Mouse (Mus musculus) MN1 (cell line): ENCODE measurements at regions not wholly inside any gene's neighbourhood (a gene's known extent, or its start where the extent isn't known, plus 50 kb on each side); places are given as distances from the start of the nearest gene placed in this dataset.

Experiments used
- DNase-seq: peaks from one replicate; pipeline ENCODE4 v3.0.0-alpha.2; 2016; ENCODE audit warnings: low spot score

DNA sequence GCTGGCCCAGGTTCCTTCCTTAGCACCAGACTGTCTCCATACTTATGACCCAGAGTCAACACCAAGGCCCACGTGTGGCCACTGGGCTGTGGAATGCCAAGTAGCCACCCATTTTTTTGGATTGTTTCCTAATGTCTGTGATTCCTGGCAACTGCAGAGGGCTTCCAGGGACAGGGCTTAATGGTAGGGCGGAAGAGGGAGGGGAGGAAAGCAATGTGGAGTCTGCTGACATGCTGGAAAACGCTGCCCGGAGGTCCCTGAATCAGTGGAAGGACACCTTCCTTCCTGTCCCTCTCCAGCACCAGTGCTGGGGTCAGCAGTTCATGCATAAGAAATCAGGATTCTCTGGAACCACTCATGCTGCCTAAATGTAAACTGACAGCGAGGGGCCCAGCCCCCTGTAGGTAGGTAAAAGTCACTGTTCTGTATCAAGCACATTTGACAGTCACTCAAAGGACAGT, 90.8 kb downstream of the Iyd start:
- peak; percentile 39 for DNase-seq

DNA sequence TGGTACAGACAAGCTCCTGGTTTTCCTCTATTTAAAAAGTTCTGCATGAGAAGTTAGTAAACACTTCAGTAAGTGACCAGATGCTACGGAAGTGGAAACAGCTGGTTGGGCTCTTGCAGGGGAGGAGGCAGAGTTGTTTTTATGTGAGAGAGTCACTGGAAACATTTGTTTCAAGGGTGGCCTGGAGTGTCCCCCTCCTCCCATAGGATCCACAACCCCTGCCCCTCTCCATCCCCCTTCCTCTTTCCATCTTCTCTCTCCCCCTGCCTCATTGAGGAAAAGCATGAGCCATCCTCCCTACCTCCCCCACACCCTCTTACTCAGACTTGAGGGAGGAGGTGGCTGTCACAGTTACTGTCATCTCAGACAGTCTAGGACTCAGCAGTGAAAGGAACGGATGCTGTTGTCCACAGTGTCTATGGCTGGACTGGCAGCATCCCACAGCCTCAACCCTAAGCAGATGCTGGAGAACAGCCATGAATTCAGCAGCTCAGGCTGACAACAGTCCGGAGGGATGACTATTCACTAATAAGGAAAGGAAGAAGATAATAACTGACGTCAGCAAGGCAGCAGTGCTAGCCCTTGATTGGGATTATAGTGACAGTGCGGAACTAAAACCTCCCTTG, 93.9 kb downstream of the Iyd start:
- peak; percentile 41 for DNase-seq

DNA sequence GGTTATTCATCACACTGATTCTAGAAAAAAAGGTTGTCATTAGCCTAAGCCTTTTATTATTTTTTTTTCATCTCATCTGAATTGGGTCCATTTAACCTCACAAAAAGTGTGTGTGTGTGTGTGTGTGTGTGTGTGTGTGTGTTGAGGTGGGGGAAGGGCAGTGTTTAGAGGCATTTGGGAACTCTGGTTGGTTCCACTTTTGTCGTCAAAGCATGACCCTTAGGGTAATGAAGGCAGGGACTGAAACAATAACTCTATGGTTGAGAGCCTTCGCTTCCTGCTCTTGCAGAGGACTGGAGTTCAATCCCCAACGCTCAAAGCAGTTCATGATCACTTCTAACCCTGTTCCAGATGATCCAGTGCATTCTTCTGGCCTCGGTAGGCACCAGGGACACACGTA, 96.1 kb upstream of the Plekhg1 start:
- DNase-seq: no peak

DNA sequence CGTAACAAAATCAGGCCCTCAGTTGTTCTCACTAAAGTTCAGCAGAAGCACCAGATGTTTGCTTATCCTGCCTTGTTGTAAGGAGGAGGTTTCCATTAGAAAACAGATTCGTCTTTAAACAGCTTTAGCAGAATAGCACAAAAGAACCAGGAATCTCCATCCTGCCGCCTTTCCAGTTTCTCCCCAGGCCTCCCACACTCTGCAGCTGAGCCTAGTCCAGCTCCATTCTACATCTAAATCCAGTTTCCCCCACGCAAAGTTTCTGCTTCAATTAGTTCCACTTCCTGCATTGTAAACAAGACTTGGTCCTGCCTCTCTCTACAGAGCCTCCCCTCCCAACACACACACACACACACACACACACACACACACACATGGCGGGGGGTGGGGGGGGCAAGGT, 95.1 kb upstream of the Plekhg1 start:
- no peak for DNase-seq

DNA sequence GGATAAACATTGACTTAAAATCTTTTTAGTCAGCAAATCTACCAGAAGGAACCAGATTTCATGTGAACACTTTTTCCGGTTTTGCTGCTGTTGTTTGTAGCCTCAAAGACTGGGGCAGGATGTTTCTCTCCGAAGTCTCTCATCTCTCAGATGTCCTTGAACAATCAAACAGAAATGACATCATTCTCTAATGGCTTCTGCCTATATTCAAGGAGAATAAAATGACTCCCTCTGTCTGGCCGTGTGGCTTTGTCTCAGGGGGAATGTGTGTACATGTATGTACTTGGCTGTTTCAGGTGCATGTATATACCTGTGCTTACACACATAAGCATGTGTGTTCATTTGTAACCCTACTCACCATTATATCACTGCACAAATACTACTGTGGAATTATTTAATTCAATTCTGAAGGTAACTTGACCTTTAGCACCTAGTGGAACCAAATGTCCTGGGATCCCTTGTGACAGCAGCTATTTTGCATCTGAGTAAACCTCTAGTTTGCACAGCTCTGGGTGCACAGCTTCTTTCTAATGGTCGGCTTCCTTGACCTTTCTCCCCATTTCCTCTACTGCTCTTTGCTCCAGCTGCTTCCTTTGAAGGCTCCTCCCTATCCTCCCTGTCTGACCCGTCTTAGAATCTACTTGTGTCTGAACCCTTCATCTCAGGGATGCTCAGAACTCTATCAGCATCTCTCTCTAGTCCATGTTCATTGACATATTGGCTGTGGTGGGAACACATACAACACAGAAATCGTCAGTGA, 93.8 kb upstream of the Plekhg1 start:
- DNase-seq: no peak

DNA sequence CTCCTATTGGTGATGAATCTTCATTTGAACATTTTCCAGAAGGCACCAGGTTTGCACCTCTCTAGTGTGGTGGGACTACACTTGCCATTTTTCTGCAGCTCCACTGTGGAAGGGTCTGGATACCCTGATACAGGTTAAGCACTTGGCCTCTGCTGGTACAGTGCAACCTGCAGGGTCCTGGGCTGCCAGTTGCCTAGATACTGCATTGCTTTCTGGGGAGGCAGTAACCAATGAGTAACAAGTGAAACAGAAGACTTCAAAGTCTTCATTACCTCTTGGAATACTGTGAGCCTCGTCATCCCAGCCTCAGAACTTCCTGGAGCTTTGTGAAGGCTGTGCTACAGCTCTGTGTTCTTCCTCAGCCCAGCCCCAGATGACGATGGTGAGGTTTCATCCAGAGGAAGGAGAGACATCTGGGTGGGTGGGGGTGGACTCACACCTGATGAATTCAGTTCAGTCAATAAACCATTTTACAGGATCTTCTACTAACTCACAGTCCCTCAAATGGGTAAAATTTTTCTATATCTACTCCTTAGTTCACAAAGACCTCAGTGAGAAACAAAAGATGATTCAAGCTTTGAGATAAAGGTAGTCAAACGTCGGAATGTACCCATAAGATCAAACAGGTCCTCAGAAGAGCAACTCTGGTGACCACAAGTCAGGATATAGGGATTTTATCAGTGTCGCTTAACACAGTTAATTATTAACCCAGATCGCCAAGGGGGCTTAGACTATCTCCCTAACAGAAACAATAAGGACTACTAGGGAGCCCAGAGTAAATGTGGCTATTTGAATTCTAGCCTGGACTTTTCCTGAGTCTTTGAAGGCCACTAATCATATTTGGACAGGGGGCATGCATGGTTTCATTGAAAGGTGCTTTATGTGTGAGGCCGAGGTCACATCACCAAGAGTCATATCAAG, 92.1 kb upstream of the Plekhg1 start:
- DNase-seq: no peak

DNA sequence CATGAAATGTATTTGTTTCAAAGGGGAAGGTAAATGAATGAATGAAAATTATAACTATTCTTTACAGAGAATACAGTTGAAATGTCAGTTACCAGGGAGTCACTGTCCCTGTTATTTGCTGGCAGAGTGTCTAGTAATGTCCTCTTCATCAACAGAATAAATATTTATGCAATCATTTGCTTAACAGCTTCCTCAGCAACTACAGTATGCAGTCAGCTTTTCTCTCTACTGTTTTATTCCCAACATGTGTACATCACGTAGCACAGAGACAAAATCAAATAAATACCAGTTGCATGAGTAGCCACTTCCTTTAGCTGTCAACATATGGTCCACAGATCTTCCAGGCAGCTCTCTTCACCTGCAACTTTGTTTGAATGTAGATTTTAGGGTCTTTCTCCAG, 90.2 kb upstream of the Plekhg1 start:
- no peak for DNase-seq

DNA sequence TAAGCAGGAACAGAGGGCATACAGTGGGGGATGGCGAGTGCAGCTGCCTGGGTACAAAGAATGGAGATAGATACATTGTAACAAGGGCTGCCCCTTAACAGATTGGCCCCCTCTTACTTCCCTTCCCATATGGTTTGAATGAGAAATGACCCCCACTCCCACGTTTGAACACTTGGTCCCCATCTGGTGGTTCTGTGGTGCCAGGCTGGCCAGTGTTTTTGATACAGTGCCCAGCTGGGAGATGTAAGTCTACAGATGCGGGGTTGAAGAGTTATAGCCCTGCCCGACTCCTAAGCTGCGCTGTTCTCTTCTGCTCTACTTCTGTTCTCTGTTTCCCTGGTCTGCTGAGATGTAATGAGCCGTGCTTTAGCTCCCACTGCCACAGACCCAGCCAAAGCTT, 89.6 kb upstream of the Plekhg1 start:
- DNase-seq: no peak

DNA sequence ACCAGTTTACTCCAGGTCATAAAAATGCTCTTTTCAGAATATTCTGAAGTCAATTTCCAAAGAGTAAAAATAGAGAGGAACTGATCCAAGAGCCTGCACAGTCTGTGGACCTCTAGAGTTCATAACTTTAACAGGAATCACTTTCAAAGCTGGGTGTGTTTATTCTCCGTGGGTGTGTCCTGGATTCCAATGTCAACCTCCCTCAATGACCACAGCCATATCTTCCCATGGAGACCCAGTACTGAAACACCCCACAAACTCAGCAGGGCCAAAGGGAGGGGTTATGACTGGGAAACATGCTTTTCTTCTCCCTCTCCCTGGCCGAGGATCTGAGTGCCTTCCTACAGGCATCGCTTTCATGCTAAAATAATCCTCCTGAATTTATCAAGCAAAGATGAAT, 87.6 kb upstream of the Plekhg1 start:
- no peak for DNase-seq

DNA sequence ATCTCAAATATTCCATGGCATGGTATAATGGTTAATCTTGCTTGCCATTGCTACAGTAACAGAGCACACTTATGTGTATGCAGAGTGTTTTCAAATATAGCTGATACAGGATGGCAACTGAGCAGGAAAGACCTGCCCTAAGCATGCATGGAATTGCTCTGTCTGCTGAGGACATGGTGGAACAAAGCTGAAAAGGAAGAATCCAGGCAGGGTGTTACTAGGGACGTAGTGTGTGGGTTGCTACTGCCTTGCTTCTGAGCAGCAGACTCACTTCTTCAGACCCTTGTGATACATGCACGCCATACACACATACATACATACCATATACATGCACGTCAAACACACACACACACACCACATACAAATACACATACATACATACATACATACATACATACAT, 84.1 kb upstream of the Plekhg1 start:
- DNase-seq: no peak

DNA sequence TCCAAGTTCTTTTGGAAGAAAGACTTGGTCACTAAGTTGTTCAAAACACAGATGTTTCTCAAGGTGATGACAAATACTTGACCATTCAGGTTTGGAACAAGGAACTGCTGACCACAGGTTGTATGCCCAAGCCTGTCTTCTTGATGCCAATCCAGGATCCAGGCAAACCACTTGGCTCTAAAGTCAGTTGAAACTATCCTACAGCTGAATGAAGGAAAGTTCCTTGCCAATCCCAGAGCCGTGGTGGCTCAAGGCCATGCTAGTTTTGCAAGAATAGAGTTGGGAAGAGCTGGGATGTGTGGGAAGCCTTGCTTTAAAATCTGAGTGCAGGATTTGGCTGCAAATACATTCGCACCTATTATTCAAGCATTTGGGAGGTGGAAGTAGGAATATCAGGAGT, 78.0 kb upstream of the Plekhg1 start:
- no peak for DNase-seq

DNA sequence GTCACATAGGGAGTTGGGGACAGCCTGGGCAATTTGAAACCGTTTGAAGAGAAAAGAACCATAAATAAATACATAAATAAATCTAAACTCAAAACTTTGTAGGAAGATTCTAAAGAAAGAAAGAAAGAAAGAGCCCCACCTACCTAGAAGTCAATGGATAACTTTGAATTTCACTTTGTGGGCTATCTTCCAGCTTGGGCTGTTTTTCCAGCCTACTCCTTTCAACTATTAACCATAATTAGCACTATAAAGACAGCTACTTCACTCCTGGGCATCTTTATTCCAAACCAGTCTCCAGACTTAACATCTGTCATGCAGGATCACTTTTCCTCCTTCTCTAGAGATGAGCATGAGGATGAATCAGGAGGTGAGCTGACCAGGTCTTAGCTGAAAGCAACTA, 77.6 kb upstream of the Plekhg1 start:
- no peak for DNase-seq

DNA sequence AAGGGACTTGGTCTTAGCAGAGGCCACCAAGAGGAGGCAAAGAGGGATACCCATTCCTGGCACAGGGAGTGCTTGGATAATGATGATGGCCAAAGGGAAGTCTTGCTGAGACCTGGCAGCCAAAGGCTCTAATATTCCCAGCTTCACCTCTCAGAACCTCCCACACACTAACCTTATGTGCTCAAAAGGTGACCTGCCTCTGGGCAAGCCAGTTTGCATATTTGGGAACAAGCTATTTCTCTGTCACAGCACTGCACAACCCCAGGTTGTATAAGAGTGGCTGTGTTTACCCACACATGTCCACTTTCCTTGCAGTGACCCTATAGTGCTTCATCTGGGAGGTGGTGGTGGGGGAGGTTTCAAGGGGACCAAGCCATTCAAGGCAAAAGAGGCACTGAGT, 76.9 kb upstream of the Plekhg1 start:
- DNase-seq: no peak

DNA sequence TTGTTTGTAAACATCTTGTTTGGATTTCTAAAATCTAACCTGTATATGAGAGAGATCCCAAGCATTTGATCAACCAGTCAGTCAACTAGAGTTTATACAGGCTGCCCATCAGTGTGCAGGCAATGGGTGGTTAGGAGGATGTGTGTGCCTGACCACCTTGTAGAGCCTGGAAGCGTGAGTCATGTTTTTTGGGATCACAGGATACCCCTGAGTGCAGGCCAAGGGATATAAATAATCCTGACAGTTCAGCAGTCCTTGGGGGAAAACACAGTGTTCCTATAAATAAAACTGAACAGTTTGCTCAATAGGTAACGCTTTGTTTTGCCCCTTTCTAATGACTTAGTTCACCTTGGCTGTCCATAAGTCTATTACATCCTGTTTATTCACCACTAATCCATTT, 55.7 kb upstream of the Plekhg1 start:
- DNase-seq: no peak
